Comparison of ENCODE assay signal across 9 mouse cellular contexts in genomic region chr17:84099737-84100136, GRCm38 (mm10).
A peak's percentile ranks its signal among the peaks of the same experiment; 100 is the strongest.
DNase-seq lines count a peak whose midpoint lies in the region; ATAC-seq lines count a peak whose summit lies in the region.
"Had no signal": no experiment of that assay in that cellular context is flagged by ENCODE, and none has a peak within 500 bp of the region (broad histone marks: within the 10 kb centered on the region; RNA-seq: fewer than 3 reads in every experiment).

No protein-coding gene starts in this region.

- no peak for ATAC-seq in forebrain, embryonic 14.5 days
- ATAC-seq in kidney, embryonic 16.5 days (ENCODE audit: low FRiP score, low TSS enrichment): no peak
- no peak for ATAC-seq in neural tube, embryonic 15.5 days (ENCODE audit: low FRiP score)

- H3K4me1 ChIP-seq in forebrain, embryonic 10.5 days: peaks cover 80% of the 10 kb centered on the region
- H3K4me1 ChIP-seq in forebrain, embryonic 14.5 days (ENCODE audit: control insufficient read depth, insufficient read depth, low read length): peaks cover 19% of the 10 kb centered on the region
- H3K4me1 ChIP-seq in kidney, embryonic 16.5 days (ENCODE audit: insufficient read depth, low read length): peaks cover 39% of the 10 kb centered on the region
- peaks cover 30% of the 10 kb centered on the region for H3K4me1 ChIP-seq in neural tube, embryonic 15.5 days

- WGBS in forebrain, embryonic 10.5 days: 85% methylated on average over 9 of the region's 9 CpGs
- 89% methylated on average over 9 of the region's 9 CpGs for whole genome bisulfite sequencing in forebrain, embryonic 14.5 days
- WGBS in kidney, embryonic 16.5 days: 69% methylated on average over 9 of the region's 9 CpGs
- 79% methylated on average over 9 of the region's 9 CpGs for WGBS in neural tube, embryonic 15.5 days

- H3K4me2 ChIP-seq in forebrain, embryonic 14.5 days (ENCODE audit: low read length): no peak overlapping the region
- no peak overlapping the region for H3K4me2 ChIP-seq in kidney, embryonic 16.5 days (replicated peaks; ENCODE audit: low read depth, low read length)
- no peak overlapping the region for H3K4me2 ChIP-seq in neural tube, embryonic 15.5 days

- H3K4me3 ChIP-seq in forebrain, embryonic 10.5 days: no peak overlapping the region
- H3K4me3 ChIP-seq in forebrain, embryonic 14.5 days (ENCODE audit: low read depth, low read length): no peak overlapping the region
- no peak overlapping the region for H3K4me3 ChIP-seq in kidney, embryonic 16.5 days (ENCODE audit: low read length)
- no peak overlapping the region for H3K4me3 ChIP-seq in neural tube, embryonic 15.5 days (replicated peaks)
- H3K4me3 ChIP-seq: erythroblast, embryonic 14.5 days had no signal

- H3K36me3 ChIP-seq in forebrain, embryonic 10.5 days (replicated peaks): no peaks in the 10 kb centered on the region
- H3K36me3 ChIP-seq in forebrain, embryonic 14.5 days (ENCODE audit: control insufficient read depth, insufficient read depth, low read length): no peaks in the 10 kb centered on the region
- no peaks in the 10 kb centered on the region for H3K36me3 ChIP-seq in kidney, embryonic 16.5 days (ENCODE audit: insufficient read depth, low read length)
- H3K36me3 ChIP-seq in neural tube, embryonic 15.5 days: no peaks in the 10 kb centered on the region

- DNase-seq in forebrain, embryonic 10.5 days (ENCODE audit: extremely low spot score, low spot score): no peak
- DNase-seq in forebrain, embryonic 14.5 days (ENCODE audit: low spot score): no peak
- peak; percentile 49 for DNase-seq in kidney, postnatal 10 days
- peak; percentile 1 for DNase-seq in thymus, postnatal 0 days (ENCODE audit: low spot score)
- DNase-seq in thymus, postnatal 10 days (ENCODE audit: low spot score in 2 of 2): no peak
- DNase-seq in T-cell, adult 2 months (ENCODE audit: low spot score): no peak

- H3K27me3 ChIP-seq in forebrain, embryonic 10.5 days (ENCODE audit: poor library complexity, severe bottlenecking): peaks cover 51% of the 10 kb centered on the region
- no peaks in the 10 kb centered on the region for H3K27me3 ChIP-seq in forebrain, embryonic 14.5 days (replicated peaks; ENCODE audit: control insufficient read depth, insufficient read depth, low read length)
- H3K27me3 ChIP-seq in kidney, embryonic 16.5 days (ENCODE audit: insufficient read depth, low read length): no peaks in the 10 kb centered on the region
- H3K27me3 ChIP-seq in neural tube, embryonic 15.5 days (replicated peaks): no peaks in the 10 kb centered on the region

- H3K27ac ChIP-seq in forebrain, embryonic 10.5 days: peak overlapping the region; percentile 77
- no peak overlapping the region for H3K27ac ChIP-seq in forebrain, embryonic 14.5 days (ENCODE audit: low read depth, low read length)
- no peak overlapping the region for H3K27ac ChIP-seq in kidney, embryonic 16.5 days (ENCODE audit: low read length)
- peak overlapping the region; percentile 34; the same call in 1 of the 2 replicates for H3K27ac ChIP-seq in neural tube, embryonic 15.5 days (replicated peaks)

- H3K9ac ChIP-seq in forebrain, embryonic 14.5 days (ENCODE audit: low read length): no peak overlapping the region
- no peak overlapping the region for H3K9ac ChIP-seq in kidney, embryonic 16.5 days (replicated peaks; ENCODE audit: low read length)
- no peak overlapping the region for H3K9ac ChIP-seq in neural tube, embryonic 15.5 days (replicated peaks)

- H3K9me3 ChIP-seq in forebrain, embryonic 10.5 days: no peaks in the 10 kb centered on the region
- H3K9me3 ChIP-seq in forebrain, embryonic 14.5 days (replicated peaks; ENCODE audit: control insufficient read depth, low read length): no peaks in the 10 kb centered on the region
- no peaks in the 10 kb centered on the region for H3K9me3 ChIP-seq in kidney, embryonic 16.5 days (ENCODE audit: low read length)
- H3K9me3 ChIP-seq in neural tube, embryonic 15.5 days (replicated peaks): no peaks in the 10 kb centered on the region

Comparison
In these comparisons a context has a peak if more than half of its experiments do, and no peak if none do; other contexts are left out.
1. DNase-seq: peak in kidney, postnatal 10 days (single experiment) and thymus, postnatal 0 days (single experiment); none in forebrain, embryonic 10.5 days (single experiment), forebrain, embryonic 14.5 days (single experiment), thymus, postnatal 10 days (0 of 2) and T-cell, adult 2 months (single experiment).
2. H3K27ac ChIP-seq: peak in forebrain, embryonic 10.5 days (single experiment) and neural tube, embryonic 15.5 days (single experiment); none in forebrain, embryonic 14.5 days (single experiment) and kidney, embryonic 16.5 days (single experiment).